Mouse (Mus musculus): ENCODE results near the gene Rnps1.

DNA sequence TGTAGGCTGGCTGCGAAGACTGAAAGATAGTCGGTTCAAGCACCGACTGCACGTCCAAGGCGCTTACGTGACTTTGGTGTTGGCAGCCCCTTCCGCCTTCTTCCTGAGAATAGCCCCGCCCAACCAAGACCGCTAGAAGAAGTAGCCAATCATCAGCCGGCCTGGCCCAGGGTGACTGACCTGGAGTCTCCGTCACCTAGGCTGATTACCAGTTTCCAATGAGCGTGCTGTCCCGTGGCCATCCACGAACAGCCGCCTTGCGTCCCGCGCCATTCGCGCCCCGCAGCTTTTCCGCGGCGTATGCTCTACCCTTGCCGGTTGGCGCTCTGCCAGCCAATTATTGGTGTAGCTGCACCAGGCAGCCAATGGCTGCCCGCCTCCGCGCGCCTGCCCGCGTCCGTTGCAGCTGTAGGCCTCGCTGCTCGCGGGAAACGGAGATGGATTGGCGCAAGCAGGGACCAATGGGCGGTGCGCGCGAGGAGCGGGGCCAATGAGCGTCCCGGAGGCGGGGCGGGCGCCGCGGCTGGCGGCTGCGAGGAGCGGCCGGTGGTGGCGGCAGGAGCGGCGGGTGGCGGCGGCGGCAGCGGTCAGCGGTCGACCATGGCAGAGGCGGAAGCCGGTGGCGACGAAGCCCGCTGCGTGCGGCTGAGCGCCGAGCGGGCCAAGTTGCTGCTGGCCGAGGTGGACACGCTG is 55.7 kb downstream of the Rnps1 start, which contains the start of the genes E4f1 and Pgp:
- no peak for TF ChIP-seq CTCF (IDR thresholded peaks at IDR 0.05; ENCODE audit: borderline replicate concordance, extremely low read depth, insufficient read depth, insufficient read length)
- peak; percentile 76 for TF ChIP-seq POLR2A (IDR thresholded peaks at IDR 0.05; ENCODE audit: borderline replicate concordance, extremely low read depth, insufficient read depth, insufficient read length, poor library complexity, severe bottlenecking)

Data from brain, embryonic 14.5 days (tissue).